Mouse (Mus musculus): ENCODE measurements around the gene Ctsf. TPM values are rescaled to one million over a fixed set of nuclear protein-coding genes. Genes with fewer than 3 reads are reported as not detected.
"Not testable (repeated sequence)": the region's sequence is repeated elsewhere in the genome, so short reads cannot be mapped to it uniquely, and the experiment has no call there.

The Ctsf gene
- polyA plus RNA-seq, 1 experiment: 35.7 TPM

DNA sequence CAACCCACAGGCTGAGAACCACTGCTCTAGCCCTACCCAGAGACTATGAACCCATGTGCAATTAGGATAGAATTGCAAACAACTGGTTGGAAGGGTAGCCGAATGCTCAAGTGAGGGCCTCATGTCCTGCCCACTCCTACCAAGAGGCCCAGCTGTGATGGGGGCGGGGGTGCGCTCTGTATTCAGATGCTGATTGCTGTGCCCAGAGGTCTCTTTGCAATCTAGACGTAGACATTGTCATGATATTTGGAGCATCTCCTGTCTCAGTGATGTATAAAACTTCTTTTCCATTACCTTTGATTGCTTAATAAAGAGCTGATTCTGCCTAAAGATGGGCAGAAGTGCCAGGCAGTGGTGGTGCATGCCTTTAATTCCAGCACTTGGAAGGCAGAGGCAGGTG lies 5.1 kb upstream of the Ctsf start:
- Histone ChIP-seq H3K4me3 (ENCODE audit: control insufficient read depth, low read depth, low read length) (no peak overlapping the region), H3K36me3 (ENCODE audit: control insufficient read depth, insufficient read depth, low read length) (no peaks in the 10 kb centered on the region), H3K27ac (ENCODE audit: control insufficient read depth, insufficient read depth, low read depth, low read length) (no peak overlapping the region), H3K27me3 (ENCODE audit: control insufficient read depth, insufficient read depth, low read length) (no peaks in the 10 kb centered on the region), H3K4me1 (ENCODE audit: control insufficient read depth, insufficient read depth, low read length) (peaks cover 3% of the 10 kb centered on the region; the same call in 1 of the 2 replicates)
- TF ChIP-seq POLR2A (IDR thresholded peaks at IDR 0.05; ENCODE audit: control insufficient read depth, low read depth, low read length) (no peak), CTCF (IDR thresholded peaks at IDR 0.05; ENCODE audit: control insufficient read depth, insufficient read depth, insufficient replicate concordance, low read depth, low read length) (no peak)

DNA sequence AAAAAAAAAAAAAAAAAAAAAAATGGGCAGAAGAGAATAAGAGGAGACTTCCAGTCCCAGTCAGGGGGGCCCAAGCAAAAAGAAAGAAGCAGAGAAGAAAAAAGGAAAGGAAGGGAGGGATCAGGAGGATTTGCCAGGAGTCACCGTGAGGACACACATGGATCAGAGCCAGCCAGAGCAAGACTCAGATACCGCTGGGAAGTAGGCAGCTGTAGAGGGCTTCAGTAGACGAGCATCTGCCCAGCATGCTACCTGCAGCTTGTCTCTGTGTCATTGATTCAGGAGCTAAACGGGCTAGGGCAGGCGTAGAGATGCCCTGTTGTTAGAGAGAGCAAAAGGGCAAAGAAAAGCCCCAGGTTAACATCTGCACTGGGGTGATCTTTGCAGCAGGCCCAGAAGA lies 4.6 kb upstream of the Ctsf start:
- Histone ChIP-seq H3K4me3 (ENCODE audit: control insufficient read depth, low read depth, low read length) (no peak overlapping the region), H3K36me3 (ENCODE audit: control insufficient read depth, insufficient read depth, low read length) (no peaks in the 10 kb centered on the region), H3K27ac (ENCODE audit: control insufficient read depth, insufficient read depth, low read depth, low read length) (no peak overlapping the region), H3K4me1 (ENCODE audit: control insufficient read depth, insufficient read depth, low read length) (peaks cover 6% of the 10 kb centered on the region), H3K27me3 (ENCODE audit: control insufficient read depth, insufficient read depth, low read length) (no peaks in the 10 kb centered on the region)
- TF ChIP-seq CTCF (IDR thresholded peaks at IDR 0.05; ENCODE audit: control insufficient read depth, insufficient read depth, insufficient replicate concordance, low read depth, low read length): no peak
- TF ChIP-seq POLR2A (IDR thresholded peaks at IDR 0.05; ENCODE audit: control insufficient read depth, low read depth, low read length): no peak

DNA sequence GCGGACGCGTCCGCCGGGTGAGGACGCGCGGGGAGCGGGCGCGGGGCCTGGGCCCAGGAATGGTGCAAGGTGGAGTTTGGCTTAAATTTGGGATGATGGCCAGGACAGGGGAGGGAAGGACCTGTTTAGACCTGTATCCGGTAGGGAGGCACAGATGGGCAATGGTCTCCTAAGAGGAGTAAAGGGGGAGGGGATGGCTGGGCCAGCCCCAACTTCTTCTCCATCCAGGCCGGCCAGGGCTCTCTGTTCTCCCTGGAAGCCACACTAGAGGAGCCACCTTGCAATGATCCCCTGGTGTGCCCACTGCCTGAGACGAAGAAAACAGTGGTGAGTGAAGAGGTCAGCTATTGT lies 515 bp downstream of the Ctsf start:
- Histone ChIP-seq H3K27ac (ENCODE audit: control insufficient read depth, insufficient read depth, low read depth, low read length) (peak overlapping the region; percentile 77), H3K4me1 (ENCODE audit: control insufficient read depth, insufficient read depth, low read length) (peaks cover 20% of the 10 kb centered on the region), H3K36me3 (ENCODE audit: control insufficient read depth, insufficient read depth, low read length) (no peaks in the 10 kb centered on the region), H3K4me3 (ENCODE audit: control insufficient read depth, low read depth, low read length) (peak overlapping the region; percentile 86), H3K27me3 (ENCODE audit: control insufficient read depth, insufficient read depth, low read length) (no peaks in the 10 kb centered on the region)
- TF ChIP-seq CTCF (IDR thresholded peaks at IDR 0.05; ENCODE audit: control insufficient read depth, insufficient read depth, insufficient replicate concordance, low read depth, low read length) (no peak), POLR2A (IDR thresholded peaks at IDR 0.05; ENCODE audit: control insufficient read depth, low read depth, low read length) (no peak)

DNA sequence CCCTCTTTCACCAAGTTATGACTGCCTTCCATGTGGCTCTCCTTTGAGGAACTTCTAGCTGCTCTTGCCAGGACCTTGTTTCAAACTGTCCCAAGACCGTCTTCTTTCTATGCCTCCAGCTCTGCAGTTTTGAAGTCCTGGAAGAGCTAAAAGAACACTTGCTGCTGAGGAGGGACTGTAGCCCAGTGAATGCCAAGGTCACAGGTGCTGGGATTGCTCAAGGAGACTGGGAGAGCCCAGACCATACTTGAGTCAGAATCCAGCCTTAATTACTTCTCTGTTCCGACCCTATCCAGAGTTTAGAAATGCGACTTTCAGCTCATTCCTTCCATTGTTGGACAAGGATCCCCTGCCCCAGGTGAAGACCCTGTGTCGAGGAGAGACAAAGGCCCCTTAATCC lies 1.0 kb downstream of the Ctsf start:
- TF ChIP-seq CTCF (IDR thresholded peaks at IDR 0.05; ENCODE audit: control insufficient read depth, insufficient read depth, insufficient replicate concordance, low read depth, low read length): no peak
- no peak; the same call in 1 of the 2 replicates for TF ChIP-seq POLR2A (IDR thresholded peaks at IDR 0.05; ENCODE audit: control insufficient read depth, low read depth, low read length)

DNA sequence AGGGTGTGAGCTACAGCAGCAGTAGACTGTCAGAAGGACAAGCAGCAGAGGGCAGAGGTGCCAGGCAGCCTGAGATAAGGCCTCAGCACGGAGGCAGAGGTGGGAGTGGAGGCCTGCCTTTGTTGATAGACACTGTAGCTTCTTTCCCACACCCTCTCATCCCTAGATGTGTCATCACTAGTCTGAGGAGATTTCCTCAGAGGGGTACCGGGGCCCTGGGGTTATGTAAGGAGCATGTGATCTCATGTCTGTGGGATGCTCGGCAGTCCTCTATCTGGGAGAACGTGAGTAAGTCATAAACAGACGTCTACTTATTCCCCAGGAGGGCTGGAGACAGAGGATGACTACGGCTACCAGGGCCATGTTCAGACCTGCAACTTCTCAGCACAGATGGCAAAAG lies 4.2 kb downstream of the Ctsf start:
- Histone ChIP-seq H3K4me1 (ENCODE audit: control insufficient read depth, insufficient read depth, low read length) (peaks cover 20% of the 10 kb centered on the region), H3K27ac (ENCODE audit: control insufficient read depth, insufficient read depth, low read depth, low read length) (no peak overlapping the region), H3K36me3 (ENCODE audit: control insufficient read depth, insufficient read depth, low read length) (no peaks in the 10 kb centered on the region), H3K4me3 (ENCODE audit: control insufficient read depth, low read depth, low read length) (no peak overlapping the region), H3K27me3 (ENCODE audit: control insufficient read depth, insufficient read depth, low read length) (no peaks in the 10 kb centered on the region)
- no peak for TF ChIP-seq POLR2A (IDR thresholded peaks at IDR 0.05; ENCODE audit: control insufficient read depth, low read depth, low read length)
- TF ChIP-seq CTCF (IDR thresholded peaks at IDR 0.05; ENCODE audit: control insufficient read depth, insufficient read depth, insufficient replicate concordance, low read depth, low read length): no peak

More for the DNA sequence above, 1.0 kb downstream of the Ctsf start:
- Histone ChIP-seq H3K36me3 (ENCODE audit: control insufficient read depth, insufficient read depth, low read length) (no peaks in the 10 kb centered on the region), H3K4me1 (ENCODE audit: control insufficient read depth, insufficient read depth, low read length) (peaks cover 20% of the 10 kb centered on the region), H3K27me3 (ENCODE audit: control insufficient read depth, insufficient read depth, low read length) (no peaks in the 10 kb centered on the region), H3K4me3 (ENCODE audit: control insufficient read depth, low read depth, low read length) (no peak overlapping the region), H3K27ac (ENCODE audit: control insufficient read depth, insufficient read depth, low read depth, low read length) (0 out of 2 replicates have a peak overlapping the region, but pooled peaks have one; percentile 41)

DNA sequence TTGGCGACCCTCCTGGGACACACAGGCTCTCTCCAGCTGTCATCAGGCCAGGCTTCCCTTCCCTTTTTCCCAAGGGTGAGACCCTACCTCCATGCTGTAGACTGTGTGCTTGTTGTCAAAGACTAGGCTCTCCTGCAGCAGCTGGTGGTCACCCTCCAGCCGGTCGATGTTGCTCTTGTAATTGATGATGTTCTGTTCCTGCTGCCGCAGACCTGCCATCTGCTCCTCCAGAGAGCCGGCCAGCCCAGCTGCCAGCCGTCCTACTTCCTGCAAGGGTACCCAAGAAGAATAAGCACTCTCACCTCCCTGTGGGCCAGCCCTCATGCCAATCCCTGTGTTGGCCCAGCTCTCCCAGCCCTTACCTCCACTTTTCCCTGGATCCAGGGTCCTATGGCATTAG lies 8.1 kb downstream of the Ctsf start:
- Histone ChIP-seq H3K4me3 (ENCODE audit: control insufficient read depth, low read depth, low read length) (no peak overlapping the region), H3K27ac (ENCODE audit: control insufficient read depth, insufficient read depth, low read depth, low read length) (no peak overlapping the region), H3K4me1 (ENCODE audit: control insufficient read depth, insufficient read depth, low read length) (peaks cover 6% of the 10 kb centered on the region), H3K27me3 (ENCODE audit: control insufficient read depth, insufficient read depth, low read length) (no peaks in the 10 kb centered on the region), H3K36me3 (ENCODE audit: control insufficient read depth, insufficient read depth, low read length) (no peaks in the 10 kb centered on the region)
- TF ChIP-seq POLR2A (IDR thresholded peaks at IDR 0.05; ENCODE audit: control insufficient read depth, low read depth, low read length) (no peak), CTCF (IDR thresholded peaks at IDR 0.05; ENCODE audit: control insufficient read depth, insufficient read depth, insufficient replicate concordance, low read depth, low read length) (no peak)

DNA sequence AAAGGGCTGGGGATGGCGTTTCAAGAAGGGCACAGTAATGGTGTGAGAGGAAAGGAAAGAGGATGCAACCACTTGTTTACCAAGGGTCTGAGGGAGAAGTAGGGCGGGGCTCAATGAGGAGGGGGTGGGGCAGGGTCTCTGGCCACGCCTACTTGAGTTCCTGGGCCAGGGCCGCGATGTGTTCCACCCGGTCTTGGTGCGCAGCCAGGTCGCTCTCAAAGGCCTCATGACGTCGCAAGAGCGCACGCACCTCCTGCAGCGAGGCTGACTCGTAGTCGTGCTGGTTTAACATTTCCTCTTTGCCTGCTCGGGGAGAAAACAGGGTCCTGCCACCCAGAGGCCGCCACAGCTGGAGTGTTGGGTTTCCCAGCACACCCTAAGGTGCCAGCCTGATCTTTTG lies 10.2 kb downstream of the Ctsf start:
- Histone ChIP-seq H3K4me1 (ENCODE audit: control insufficient read depth, insufficient read depth, low read length) (peaks cover 6% of the 10 kb centered on the region), H3K36me3 (ENCODE audit: control insufficient read depth, insufficient read depth, low read length) (no peaks in the 10 kb centered on the region), H3K4me3 (ENCODE audit: control insufficient read depth, low read depth, low read length) (peak overlapping the region; percentile 34), H3K27ac (ENCODE audit: control insufficient read depth, insufficient read depth, low read depth, low read length) (no peak overlapping the region), H3K27me3 (ENCODE audit: control insufficient read depth, insufficient read depth, low read length) (no peaks in the 10 kb centered on the region)
- TF ChIP-seq POLR2A (IDR thresholded peaks at IDR 0.05; ENCODE audit: control insufficient read depth, low read depth, low read length): no peak; the same call in 1 of the 2 replicates
- no peak for TF ChIP-seq CTCF (IDR thresholded peaks at IDR 0.05; ENCODE audit: control insufficient read depth, insufficient read depth, insufficient replicate concordance, low read depth, low read length)

DNA sequence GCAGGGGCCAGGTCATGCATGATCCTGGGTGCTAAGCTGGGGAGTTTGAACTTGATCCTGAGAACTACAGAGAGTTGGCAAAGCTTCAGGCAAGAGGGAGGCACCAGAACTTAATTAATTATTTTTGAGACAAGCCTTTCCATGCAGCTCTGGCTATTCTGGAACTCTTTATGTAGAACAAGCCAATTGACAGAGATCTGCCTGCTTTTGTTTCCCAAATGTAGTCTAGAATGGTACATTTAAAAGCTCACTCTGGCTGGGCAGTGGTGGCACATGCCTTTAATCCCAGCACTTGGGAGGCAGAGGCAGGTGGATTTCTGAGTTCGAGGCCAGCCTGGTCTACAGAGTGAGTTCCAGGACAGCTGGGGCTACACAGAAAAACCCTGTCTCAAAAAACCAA lies 19.7 kb downstream of the Ctsf start:
- H3K27ac ChIP-seq (ENCODE audit: control insufficient read depth, insufficient read depth, low read depth, low read length); H3K27me3 ChIP-seq (ENCODE audit: control insufficient read depth, insufficient read depth, low read length); H3K4me1 ChIP-seq (ENCODE audit: control insufficient read depth, insufficient read depth, low read length); H3K4me3 ChIP-seq (ENCODE audit: control insufficient read depth, low read depth, low read length); H3K36me3 ChIP-seq (ENCODE audit: control insufficient read depth, insufficient read depth, low read length): not testable (repeated sequence)

All from testis, adult 2 months (tissue).